Mouse (Mus musculus): ENCODE measurements around the gene Gm281. TPM values are rescaled to one million over a fixed set of nuclear protein-coding genes. Genes with fewer than 3 reads are reported as not detected.
"Not testable (repeated sequence)": the region's sequence is repeated elsewhere in the genome, so short reads cannot be mapped to it uniquely, and the experiment has no call there.

Gene Gm281
- polyA plus RNA-seq, 1 experiment from 2014 or later: not detected

DNA sequence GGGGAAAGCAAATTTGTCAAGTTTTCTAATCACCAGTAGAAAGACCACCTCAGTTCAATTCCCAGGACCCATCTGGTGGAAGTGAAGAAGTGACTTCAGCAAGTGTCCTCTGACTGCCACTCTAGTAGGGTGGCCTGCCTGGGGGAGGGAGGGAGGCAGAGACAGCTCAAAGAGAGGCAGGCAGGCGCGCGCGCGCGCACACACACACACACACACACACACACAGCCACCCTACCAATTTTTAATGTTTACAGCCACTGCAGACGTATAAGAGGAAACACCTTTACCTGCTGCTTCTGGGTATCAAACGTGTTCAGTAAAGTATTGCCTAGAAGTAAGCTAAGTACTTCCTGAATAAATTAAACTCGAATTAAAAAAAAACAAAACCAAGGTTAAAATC lies 45.8 kb upstream of the Gm281 start:
- peak overlapping the region; percentile 95 for H3K4me3 ChIP-seq (ENCODE audit: low read depth, low read length)
- H3K9ac ChIP-seq (replicated peaks): peak overlapping the region; percentile 99
- TF ChIP-seq EP300 (IDR thresholded peaks at IDR 0.05; ENCODE audit: low read depth) (no peak), CTCF (IDR thresholded peaks at IDR 0.05; ENCODE audit: low read depth) (no peak)
- H3K9me3 ChIP-seq (ENCODE audit: low read length): no peaks in the 10 kb centered on the region
- peak overlapping the region; percentile 73 for H3K4me2 ChIP-seq (ENCODE audit: low read depth, low read length)
- 4% methylated on average over 9 of the region's 9 CpGs for WGBS (ENCODE audit: insufficient replicate concordance)
- peak; percentile 66 for DNase-seq
- ATAC-seq: peak; percentile 28; the same call in 1 of the 2 replicates
- no peaks in the 10 kb centered on the region for H3K27me3 ChIP-seq (ENCODE audit: insufficient read depth, low read length)
- peak overlapping the region; percentile 91; the same call in 1 of the 2 replicates for H3K27ac ChIP-seq (ENCODE audit: low read depth)
- no peaks in the 10 kb centered on the region for H3K36me3 ChIP-seq (replicated peaks; ENCODE audit: insufficient read depth, low read length)
- H3K4me1 ChIP-seq (ENCODE audit: insufficient read depth): peaks cover 26% of the 10 kb centered on the region

DNA sequence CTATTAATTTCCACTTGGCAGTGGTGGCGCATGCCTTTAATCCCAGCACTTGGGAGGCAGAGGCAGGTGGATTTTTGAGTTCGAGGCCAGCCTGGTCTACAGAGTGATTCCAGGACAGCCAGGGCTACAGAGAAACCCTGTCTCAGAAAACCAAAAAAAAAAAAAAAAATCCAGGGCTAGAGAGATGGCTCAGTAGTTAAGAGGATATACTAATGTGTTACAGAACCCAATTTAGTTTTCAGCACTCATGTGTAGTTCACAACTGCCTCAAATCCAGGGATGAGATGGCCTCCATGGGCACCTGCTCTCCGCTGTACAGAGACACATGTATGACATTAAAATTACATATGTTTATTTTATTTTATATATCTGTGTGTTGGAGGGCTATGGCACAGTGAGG lies 37.9 kb upstream of the Gm281 start:
- H3K9me3 ChIP-seq (ENCODE audit: low read length); DNase-seq; ATAC-seq; H3K4me3 ChIP-seq (ENCODE audit: low read depth, low read length); H3K9ac ChIP-seq (replicated peaks); H3K4me2 ChIP-seq (ENCODE audit: low read depth, low read length); H3K4me1 ChIP-seq (ENCODE audit: insufficient read depth); H3K27ac ChIP-seq (ENCODE audit: low read depth); H3K27me3 ChIP-seq (ENCODE audit: insufficient read depth, low read length): not testable (repeated sequence)
- WGBS (ENCODE audit: insufficient replicate concordance): 90% methylated on average over 3 of the region's 3 CpGs
- peaks cover 38% of the 10 kb centered on the region for H3K36me3 ChIP-seq (replicated peaks; ENCODE audit: insufficient read depth, low read length)

- Histone ChIP-seq H3K4me3 (ENCODE audit: low read depth, low read length) (no peak overlapping the region), H3K9me3 (ENCODE audit: low read length) (no peaks in the 10 kb centered on the region), H3K4me2 (ENCODE audit: low read depth, low read length) (no peak overlapping the region), H3K27me3 (ENCODE audit: insufficient read depth, low read length) (no peaks in the 10 kb centered on the region), H3K27ac (ENCODE audit: low read depth) (no peak overlapping the region), H3K9ac (replicated peaks) (no peak overlapping the region), H3K36me3 (replicated peaks; ENCODE audit: insufficient read depth, low read length) (peaks cover 38% of the 10 kb centered on the region), H3K4me1 (ENCODE audit: insufficient read depth) (no peaks in the 10 kb centered on the region)
- DNase-seq: peak; percentile 41
- no peak for ATAC-seq
- TF ChIP-seq EP300 (IDR thresholded peaks at IDR 0.05; ENCODE audit: low read depth) (no peak), CTCF (IDR thresholded peaks at IDR 0.05; ENCODE audit: low read depth) (peak; percentile 66)
Observed at GRCm38 (mm10) chr14:13950401-13950800, 36.1 kb upstream of the Gm281 start.

- TF ChIP-seq CTCF (IDR thresholded peaks at IDR 0.05; ENCODE audit: low read depth) (no peak), EP300 (IDR thresholded peaks at IDR 0.05; ENCODE audit: low read depth) (no peak)
- Histone ChIP-seq H3K4me2 (ENCODE audit: low read depth, low read length) (no peak overlapping the region), H3K9ac (replicated peaks) (no peak overlapping the region), H3K4me1 (ENCODE audit: insufficient read depth) (no peaks in the 10 kb centered on the region), H3K9me3 (ENCODE audit: low read length) (no peaks in the 10 kb centered on the region), H3K27me3 (ENCODE audit: insufficient read depth, low read length) (no peaks in the 10 kb centered on the region), H3K4me3 (ENCODE audit: low read depth, low read length) (no peak overlapping the region), H3K36me3 (replicated peaks; ENCODE audit: insufficient read depth, low read length) (peaks cover 38% of the 10 kb centered on the region), H3K27ac (ENCODE audit: low read depth) (no peak overlapping the region)
- no peak for ATAC-seq
- DNase-seq: no peak
- 93% methylated on average over 7 of the region's 7 CpGs for WGBS (ENCODE audit: insufficient replicate concordance)
Observed at GRCm38 (mm10) chr14:13948345-13948744, 34.1 kb upstream of the Gm281 start.

DNA sequence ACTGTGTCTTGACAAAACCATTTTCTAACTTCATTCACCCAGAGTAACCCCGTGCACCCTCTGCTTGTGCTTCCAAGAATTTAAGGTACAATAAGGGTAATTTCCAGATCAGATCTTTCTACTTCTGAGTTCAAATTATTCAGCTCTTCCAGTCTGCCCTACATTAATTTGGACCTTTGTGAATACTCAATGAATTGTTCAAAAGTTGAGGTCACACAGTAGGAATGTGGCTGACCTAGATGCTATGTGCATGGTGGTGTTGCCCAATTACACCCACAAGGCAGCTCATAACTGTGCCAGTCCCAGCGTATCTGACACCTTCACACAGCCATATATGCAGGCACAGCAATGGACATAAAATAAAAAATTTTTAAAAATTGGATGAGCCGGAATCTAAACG lies 30.4 kb upstream of the Gm281 start:
- Histone ChIP-seq H3K9ac (replicated peaks) (no peak overlapping the region), H3K9me3 (ENCODE audit: low read length) (no peaks in the 10 kb centered on the region), H3K4me2 (ENCODE audit: low read depth, low read length) (no peak overlapping the region), H3K36me3 (replicated peaks; ENCODE audit: insufficient read depth, low read length) (peaks cover 17% of the 10 kb centered on the region), H3K4me3 (ENCODE audit: low read depth, low read length) (no peak overlapping the region), H3K4me1 (ENCODE audit: insufficient read depth) (no peaks in the 10 kb centered on the region), H3K27ac (ENCODE audit: low read depth) (no peak overlapping the region), H3K27me3 (ENCODE audit: insufficient read depth, low read length) (no peaks in the 10 kb centered on the region)
- ATAC-seq: no peak
- TF ChIP-seq CTCF (IDR thresholded peaks at IDR 0.05; ENCODE audit: low read depth): no peak
- TF ChIP-seq EP300 (IDR thresholded peaks at IDR 0.05; ENCODE audit: low read depth): no peak
- WGBS (ENCODE audit: insufficient replicate concordance): 84% methylated on average over 4 of the region's 4 CpGs
- no peak for DNase-seq

DNA sequence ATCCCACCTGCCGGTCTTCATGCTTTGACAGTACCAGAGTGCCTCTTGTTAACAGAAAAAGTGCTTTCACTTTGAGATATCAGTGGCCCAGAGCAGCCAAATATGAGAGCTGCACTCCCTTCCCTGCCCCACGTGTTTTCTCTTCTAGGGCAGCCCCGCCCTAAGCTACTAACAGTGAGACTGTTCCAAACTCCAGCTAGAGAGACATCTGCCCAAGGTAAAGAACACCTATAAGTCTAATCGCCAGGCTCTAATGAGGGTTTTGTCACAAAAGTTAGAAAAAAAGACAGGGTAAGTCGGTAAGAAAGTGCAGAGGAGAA lies 19.7 kb upstream of the Gm281 start:
- H3K27me3 ChIP-seq (ENCODE audit: insufficient read depth, low read length): no peaks in the 10 kb centered on the region
- peak overlapping the region; percentile 27; the same call in 1 of the 2 replicates for H3K9ac ChIP-seq (replicated peaks)
- DNase-seq: no peak
- 44% methylated on average over 5 of the region's 5 CpGs for WGBS (ENCODE audit: insufficient replicate concordance)
- no peak for ATAC-seq
- TF ChIP-seq CTCF (IDR thresholded peaks at IDR 0.05; ENCODE audit: low read depth): no peak
- no peak for TF ChIP-seq EP300 (IDR thresholded peaks at IDR 0.05; ENCODE audit: low read depth)
- 0 out of 2 replicates have a peak, but pooled peaks cover 5% of the 10 kb centered on the region for H3K9me3 ChIP-seq (ENCODE audit: low read length)
- H3K4me3 ChIP-seq (ENCODE audit: low read depth, low read length): peak overlapping the region; percentile 27
- H3K27ac ChIP-seq (ENCODE audit: low read depth): no peak overlapping the region
- H3K4me1 ChIP-seq (ENCODE audit: insufficient read depth): peaks cover 5% of the 10 kb centered on the region; the same call in 1 of the 2 replicates
- no peaks in the 10 kb centered on the region for H3K36me3 ChIP-seq (replicated peaks; ENCODE audit: insufficient read depth, low read length)
- peak overlapping the region; percentile 64 for H3K4me2 ChIP-seq (ENCODE audit: low read depth, low read length)

Data from liver, postnatal 0 days (tissue).